Mouse (Mus musculus): ENCODE measurements around the gene Bdh1.

Bdh1 gene

GRCm38 (mm10) chr16:31428675-31429470, 6.8 kb downstream of the Bdh1 start:
- DNase-seq, result peak; percentile 36

- DNase-seq, result peak; percentile 90
Observed at GRCm38 (mm10) chr16:31429471-31430155, 7.5 kb downstream of the Bdh1 start.

GRCm38 (mm10) chr16:31433466-31434110, 11.5 kb downstream of the Bdh1 start:
- DNase-seq, result no peak

DNA sequence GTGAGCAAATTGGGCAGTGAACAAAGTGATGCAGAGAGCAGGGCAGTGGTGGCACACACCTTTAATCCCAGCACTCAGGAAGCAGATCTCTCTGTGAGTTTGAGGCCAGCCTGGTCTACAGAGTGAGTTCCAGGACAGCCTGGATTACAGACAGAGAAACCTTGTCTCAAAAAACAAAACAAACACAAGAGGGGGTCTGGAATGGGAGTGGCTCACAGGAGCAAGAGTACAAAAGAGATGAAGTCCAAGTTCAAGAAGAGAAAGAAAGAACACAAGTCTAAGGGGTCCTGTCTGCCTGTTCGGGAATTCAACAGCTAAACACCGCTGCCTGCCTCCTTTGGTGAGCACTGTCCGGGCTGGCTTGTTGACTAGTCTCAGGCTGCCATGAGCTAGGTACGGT, 13.1 kb downstream of the Bdh1 start:
- no peak for DNase-seq

DNA sequence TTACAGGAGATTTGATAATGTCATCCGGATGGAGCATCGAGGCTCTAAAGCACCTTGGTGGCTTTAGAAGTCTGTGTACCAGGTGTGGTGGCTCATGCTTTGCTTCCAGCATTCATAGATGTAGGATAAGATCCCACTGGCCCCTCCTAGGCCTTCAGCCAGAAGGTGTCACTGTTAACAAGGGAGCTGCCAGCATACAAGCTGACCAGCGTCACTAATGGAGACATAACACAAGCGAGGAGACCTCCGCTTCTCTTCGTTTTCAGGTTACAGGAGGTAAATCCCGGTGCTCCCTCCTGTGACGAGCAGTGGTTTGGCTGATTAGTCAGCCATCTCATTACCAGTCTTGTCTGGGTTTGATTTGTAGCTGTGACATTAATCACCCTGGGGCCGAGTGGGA, 14.0 kb downstream of the Bdh1 start:
- DNase-seq, result no peak

GRCm38 (mm10) chr16:31437358-31437757, 15.3 kb downstream of the Bdh1 start:
- DNase-seq, result no peak

- no peak for DNase-seq
Observed at GRCm38 (mm10) chr16:31439529-31439928, 17.4 kb downstream of the Bdh1 start.

GRCm38 (mm10) chr16:31440046-31440445, 18.0 kb downstream of the Bdh1 start:
- no peak for DNase-seq

DNA sequence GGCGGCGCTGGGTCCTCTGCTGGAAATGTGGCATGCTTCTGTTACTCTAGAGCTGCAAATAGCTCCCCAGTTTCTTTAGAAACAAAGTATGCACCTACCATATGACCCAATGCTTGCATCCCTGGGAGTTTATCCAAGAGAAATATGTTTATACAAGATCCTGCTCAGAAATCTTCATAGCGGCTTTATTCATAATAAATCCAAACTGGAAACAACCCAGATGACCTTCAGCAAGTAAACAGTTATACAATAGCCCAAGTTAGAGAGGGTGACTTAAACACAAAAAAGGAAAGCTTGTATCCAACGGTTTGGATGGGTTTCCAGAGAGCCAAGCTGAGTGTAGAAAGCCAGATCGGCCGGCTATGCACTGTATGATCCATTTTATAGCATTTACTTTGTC, 22.4 kb downstream of the Bdh1 start:
- DNase-seq, result no peak

GRCm38 (mm10) chr16:31446067-31446853, 24.2 kb downstream of the Bdh1 start:
- DNase-seq, result no peak

DNA sequence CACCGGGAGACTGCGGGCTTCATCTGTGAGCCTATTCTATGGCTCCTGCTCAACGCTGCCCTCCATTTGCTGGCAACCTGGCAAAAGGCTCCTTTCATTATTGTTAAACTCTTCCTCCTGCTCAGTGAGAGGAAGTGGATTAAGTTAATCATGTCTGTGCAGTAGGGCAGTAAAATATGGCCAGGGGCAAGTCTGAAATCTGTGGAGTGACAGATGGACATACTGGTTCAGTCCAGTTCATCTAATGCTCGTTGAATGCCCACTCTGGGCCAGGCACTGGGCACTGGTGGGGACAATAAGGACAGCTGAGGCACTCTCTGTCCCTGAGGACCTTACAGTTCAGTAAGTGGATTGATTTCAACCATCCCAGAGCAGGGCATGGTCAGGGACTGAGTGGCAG, 27.9 kb downstream of the Bdh1 start:
- DNase-seq, result no peak

- no peak for DNase-seq
Observed at GRCm38 (mm10) chr16:31451235-31451634, 29.2 kb downstream of the Bdh1 start.

DNA sequence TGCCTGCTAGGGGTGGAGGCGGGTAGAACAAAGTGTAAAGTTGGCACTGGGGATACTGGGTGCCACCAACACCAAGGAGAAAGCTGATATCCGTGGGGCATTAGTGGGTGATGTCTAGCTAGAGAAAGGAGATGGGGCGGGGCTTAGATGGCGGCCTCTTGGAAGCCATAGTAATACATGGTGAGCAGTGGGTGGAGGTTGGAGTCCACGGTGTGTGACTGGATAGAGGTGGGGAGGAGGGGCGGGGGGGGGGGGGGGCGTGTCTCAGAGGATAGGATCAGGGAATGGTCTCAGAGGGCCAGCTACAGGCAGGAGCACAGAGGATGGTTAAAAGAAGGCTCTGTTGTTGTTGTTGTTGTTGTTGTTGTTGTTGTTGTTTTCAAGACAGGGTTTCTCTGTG, 30.4 kb downstream of the Bdh1 start:
- no peak for DNase-seq

GRCm38 (mm10) chr16:31454013-31454412, 31.9 kb downstream of the Bdh1 start:
- DNase-seq, result peak; percentile 65

GRCm38 (mm10) chr16:31455276-31456045, 33.4 kb downstream of the Bdh1 start:
- DNase-seq, result no peak

DNA sequence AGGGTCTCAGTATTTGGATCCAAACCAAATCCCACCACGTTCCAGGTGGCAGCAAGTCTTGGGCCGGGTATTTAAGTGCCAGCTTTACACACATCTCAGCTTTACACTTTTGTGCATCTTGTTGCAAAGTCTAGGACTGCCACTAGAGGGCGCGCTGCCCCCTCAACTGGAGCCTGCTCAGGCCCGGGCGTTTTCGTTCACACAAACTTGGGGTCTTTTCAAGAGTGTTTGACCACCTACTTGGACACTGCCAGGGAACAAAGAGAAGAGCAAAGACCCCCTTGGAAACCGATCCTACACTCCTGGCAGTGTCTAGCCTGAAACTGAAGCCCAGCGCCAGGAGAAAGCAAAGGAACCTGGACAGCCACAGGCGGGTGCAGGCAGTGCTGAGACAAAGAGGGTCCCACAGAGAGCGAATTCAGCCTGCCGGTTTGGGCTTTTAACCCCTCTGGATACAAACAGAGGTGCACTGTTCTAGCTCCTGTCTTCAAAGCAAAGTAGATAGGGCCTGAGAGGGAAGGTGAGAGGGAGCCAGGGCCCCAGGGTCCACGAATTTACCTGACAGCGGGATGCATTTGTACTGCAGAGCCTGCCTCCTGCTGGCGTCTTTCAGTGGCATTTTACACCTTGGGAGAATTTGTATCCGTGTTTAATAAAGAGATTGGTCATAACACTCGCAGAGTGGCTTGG, 36.3 kb downstream of the Bdh1 start:
- DNase-seq, result peak; percentile 83

- peak; percentile 78 for DNase-seq
Observed at GRCm38 (mm10) chr16:31459968-31460461, 37.9 kb downstream of the Bdh1 start.

DNA sequence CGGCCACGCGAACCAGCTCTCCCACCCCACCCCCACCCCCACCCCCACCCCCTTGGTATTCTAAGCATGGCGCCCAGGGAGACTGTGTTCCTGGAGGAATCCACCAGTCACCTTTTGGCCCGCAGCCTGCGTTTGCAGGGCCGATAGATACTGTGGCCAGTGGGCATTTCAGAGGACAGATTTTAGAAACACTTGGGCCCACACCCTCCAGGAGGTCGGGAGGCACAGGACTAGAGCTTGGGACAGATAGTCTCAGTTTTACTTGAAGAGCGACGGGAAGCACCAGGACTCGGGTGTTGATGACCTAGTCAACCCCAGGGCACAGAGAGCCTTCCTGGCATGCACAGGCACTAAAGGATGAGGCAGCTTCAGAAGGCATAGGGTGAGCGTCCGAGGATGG, 38.4 kb downstream of the Bdh1 start:
- DNase-seq, result no peak

GRCm38 (mm10) chr16:31461046-31461445, 39.0 kb downstream of the Bdh1 start:
- no peak for DNase-seq

- DNase-seq, result no peak
Observed at GRCm38 (mm10) chr16:31462113-31462687, 40.1 kb downstream of the Bdh1 start.

DNA sequence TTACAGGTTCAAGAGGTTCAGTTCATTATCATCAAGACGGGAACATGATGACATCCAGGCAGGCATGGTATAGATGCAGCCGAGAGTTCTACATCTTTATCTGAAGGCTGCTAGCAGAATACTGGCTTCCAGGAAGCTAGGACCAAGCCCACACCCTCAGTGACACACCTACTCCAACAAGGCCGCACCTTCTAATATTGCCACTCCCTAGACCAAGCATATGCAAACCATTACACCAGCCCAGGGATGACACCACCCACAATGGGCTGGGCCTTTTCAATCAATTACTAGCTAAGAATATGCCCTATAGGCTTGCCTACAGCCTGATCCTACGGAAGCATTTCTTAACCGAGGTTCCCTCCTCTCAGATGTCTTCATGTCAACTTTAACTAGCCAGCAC, 42.9 kb downstream of the Bdh1 start:
- no peak for DNase-seq

All from lung, postnatal 36 days (tissue).